ENCODE assay signal across 26 mouse cellular contexts in the genomic region with DNA sequence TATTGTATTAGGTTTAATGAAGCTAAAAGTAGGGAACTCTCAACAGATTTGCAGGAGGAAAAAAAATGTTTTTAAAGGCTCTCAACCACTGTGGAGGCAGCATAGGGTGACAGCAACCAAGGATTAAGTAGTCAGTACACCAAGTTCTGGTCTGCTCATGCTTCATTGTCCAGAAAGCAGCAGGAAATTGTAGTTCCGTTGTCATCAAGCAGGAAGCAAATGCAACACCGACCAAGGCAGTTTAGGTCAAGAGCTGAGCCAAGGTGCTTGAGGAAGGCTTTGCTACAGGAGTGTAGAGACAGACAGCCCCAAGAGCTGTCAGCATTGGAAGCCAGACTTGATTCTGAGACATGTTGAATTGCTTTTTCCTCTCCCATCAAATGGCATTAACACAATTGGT.
"Had no signal": no experiment of that assay in that cellular context is flagged by ENCODE, and none has a peak within 500 bp of the region (broad histone marks: within the 10 kb centered on the region; RNA-seq: fewer than 3 reads in every experiment).

No protein-coding gene starts in this region.

- H3K4me1 ChIP-seq: hindbrain, embryonic 13.5 days; hindbrain, embryonic 15.5 days; kidney, embryonic 15.5 days; liver, embryonic 13.5 days; liver, embryonic 15.5 days had no signal

- DNase-seq: forebrain, postnatal 0 days; gastrocnemius, postnatal 10 days; gastrocnemius, postnatal 25 days; heart, adult 18-20 months; heart, postnatal 14 days; heart, postnatal 36 days; kidney, adult 11 months; kidney, adult 2 months; kidney, adult 9 months; kidney, postnatal 14 days; kidney, postnatal 36 days; layer of hippocampus, adult 9-11 months; layer of hippocampus, postnatal 36 days; liver; liver, embryonic 13.5 days had no signal

- H3K27me3 ChIP-seq: heart, embryonic 15.5 days; hindbrain, embryonic 13.5 days; hindbrain, embryonic 15.5 days; kidney, embryonic 15.5 days; limb, embryonic 12.5 days; liver, embryonic 13.5 days; liver, embryonic 15.5 days had no signal

- H3K4me3 ChIP-seq: heart, embryonic 15.5 days; hindbrain, embryonic 13.5 days; hindbrain, embryonic 15.5 days; kidney, embryonic 15.5 days; limb, embryonic 10.5 days; limb, embryonic 12.5 days; liver, embryonic 13.5 days; liver, embryonic 15.5 days had no signal

- H3K9ac ChIP-seq: forebrain, postnatal 0 days; heart, embryonic 15.5 days; hindbrain, embryonic 13.5 days; hindbrain, embryonic 15.5 days; kidney, embryonic 15.5 days; limb, embryonic 12.5 days; liver, embryonic 13.5 days; liver, embryonic 15.5 days had no signal

- H3K4me2 ChIP-seq: heart, embryonic 15.5 days; hindbrain, embryonic 13.5 days; hindbrain, embryonic 15.5 days; kidney, embryonic 15.5 days; limb, embryonic 12.5 days; liver, embryonic 11.5 days; liver, embryonic 13.5 days; liver, embryonic 15.5 days had no signal

- H3K9me3 ChIP-seq: heart, embryonic 15.5 days; hindbrain, embryonic 13.5 days; hindbrain, embryonic 15.5 days; kidney, embryonic 15.5 days; limb, embryonic 10.5 days; limb, embryonic 12.5 days; liver, embryonic 13.5 days; liver, embryonic 15.5 days had no signal

- H3K36me3 ChIP-seq: heart, embryonic 15.5 days; hindbrain, embryonic 13.5 days; hindbrain, embryonic 15.5 days; limb, embryonic 10.5 days; liver, embryonic 13.5 days; liver, embryonic 15.5 days had no signal

- ATAC-seq: forebrain, postnatal 0 days; hindbrain, postnatal 0 days; intestine, embryonic 16.5 days had no signal

- H3K27ac ChIP-seq: heart, embryonic 15.5 days; hindbrain, embryonic 13.5 days; hindbrain, embryonic 15.5 days; hindbrain, postnatal 0 days; kidney, embryonic 15.5 days; kidney, postnatal 0 days; limb, embryonic 10.5 days; limb, embryonic 12.5 days; liver, embryonic 13.5 days; liver, embryonic 15.5 days had no signal
